Mouse (Mus musculus) heart, postnatal 0 days (tissue): ENCODE measurements around the gene Twf2. TPM values are rescaled to one million over a fixed set of nuclear protein-coding genes. Genes with fewer than 3 reads are reported as not detected.

Experiments used
- ATAC-seq: fragments of 200-750 bp; cut with Nextera tagmentation; 2 replicates; pipeline ENCODE4 v1.8.0; 2017; ENCODE audit warnings: low read depth, moderate number of reproducible peaks, moderate library complexity; ENCODE audit not compliant: insufficient read depth
- DNase-seq: peaks from one replicate; pipeline ENCODE4 v3.0.0-alpha.2; 2016; ENCODE audit warnings: low spot score
- H3K27ac ChIP-seq: fragments of 300-500 bp; sonication (generic); 2 replicates; pipeline ENCODE4 v1.5.1; 2014; ENCODE audit warnings: low read depth, mild to moderate bottlenecking
- H3K27me3 ChIP-seq: fragments of 300-500 bp; sonication (generic); 2 replicates; pipeline ENCODE4 v1.6.1; 2014; ENCODE audit warnings: low read length, mixed read lengths; ENCODE audit not compliant: control insufficient read depth, insufficient read depth
- H3K36me3 ChIP-seq: fragments of 300-500 bp; sonication (generic); replicated peaks from 2 replicates; pipeline ENCODE4 v1.6.1; 2014; ENCODE audit warnings: low read length, mixed read lengths; ENCODE audit not compliant: control insufficient read depth, insufficient read depth
- H3K4me1 ChIP-seq: fragments of 300-500 bp; sonication (generic); 2 replicates; pipeline ENCODE4 v1.6.1; 2014; ENCODE audit warnings: antibody characterized with exemption; ENCODE audit not compliant: control insufficient read depth, insufficient read depth
- H3K4me2 ChIP-seq: fragments of 300-500 bp; sonication (generic); 2 replicates; pipeline ENCODE4 v1.6.1; 2014; ENCODE audit warnings: low read depth, mild to moderate bottlenecking, low read length, moderate library complexity
- H3K4me3 ChIP-seq: fragments of 300-500 bp; sonication (generic); 2 replicates; pipeline ENCODE4 v1.5.1; 2014; ENCODE audit warnings: low read depth, low read length
- H3K9ac ChIP-seq: fragments of 300-500 bp; sonication (generic); replicated peaks from 2 replicates; pipeline ENCODE4 v1.6.1; 2014; ENCODE audit warnings: low read depth, low read length, mixed read lengths
- H3K9me3 ChIP-seq: fragments of 300-500 bp; sonication (generic); replicated peaks from 2 replicates; pipeline ENCODE4 v1.6.1; 2016; ENCODE audit warnings: low read length; ENCODE audit not compliant: control insufficient read depth
- CTCF ChIP-seq: IDR thresholded peaks from 2 replicates; pipeline ENCODE4 v1.5.1; 2016; ENCODE audit warnings: antibody characterized with exemption, control low read depth, low read depth
- EP300 ChIP-seq: IDR thresholded peaks from 2 replicates; pipeline ENCODE4 v1.6.1; 2016; ENCODE audit warnings: antibody characterized with exemption, low read depth
- WGBS: fragments of 180-500 bp; shearing (Covaris S2); extraction: QIAGEN DNeasy Blood & Tissue Kit; methylation state at CpG from one replicate; pipeline ENCODE4 v1.1.7; 2014; 5-methylcytosine and 5-hydroxymethylcytosine counted together
- polyA plus RNA-seq: library from polyadenylated mRNA; unstranded; fragments of >200 nt; fragmentation: Nextera tagmentation; extraction: Ambion mirVana; gene quantifications from 2 replicates; pipeline ENCODE4 v1.2.1, GENCODE M21; 2015
- total RNA-seq: library from RNA; depleted of rRNA; stranded (reverse); fragments of >200 nt; gene quantifications from 2 replicates; pipeline ENCODE4 v1.2.3, GENCODE M21; 2014; ENCODE audit warnings: low replicate concordance

Twf2 gene
- total and polyA plus RNA-seq, 2 experiments from 2014 or later: 57.3 to 92.1 TPM

DNA sequence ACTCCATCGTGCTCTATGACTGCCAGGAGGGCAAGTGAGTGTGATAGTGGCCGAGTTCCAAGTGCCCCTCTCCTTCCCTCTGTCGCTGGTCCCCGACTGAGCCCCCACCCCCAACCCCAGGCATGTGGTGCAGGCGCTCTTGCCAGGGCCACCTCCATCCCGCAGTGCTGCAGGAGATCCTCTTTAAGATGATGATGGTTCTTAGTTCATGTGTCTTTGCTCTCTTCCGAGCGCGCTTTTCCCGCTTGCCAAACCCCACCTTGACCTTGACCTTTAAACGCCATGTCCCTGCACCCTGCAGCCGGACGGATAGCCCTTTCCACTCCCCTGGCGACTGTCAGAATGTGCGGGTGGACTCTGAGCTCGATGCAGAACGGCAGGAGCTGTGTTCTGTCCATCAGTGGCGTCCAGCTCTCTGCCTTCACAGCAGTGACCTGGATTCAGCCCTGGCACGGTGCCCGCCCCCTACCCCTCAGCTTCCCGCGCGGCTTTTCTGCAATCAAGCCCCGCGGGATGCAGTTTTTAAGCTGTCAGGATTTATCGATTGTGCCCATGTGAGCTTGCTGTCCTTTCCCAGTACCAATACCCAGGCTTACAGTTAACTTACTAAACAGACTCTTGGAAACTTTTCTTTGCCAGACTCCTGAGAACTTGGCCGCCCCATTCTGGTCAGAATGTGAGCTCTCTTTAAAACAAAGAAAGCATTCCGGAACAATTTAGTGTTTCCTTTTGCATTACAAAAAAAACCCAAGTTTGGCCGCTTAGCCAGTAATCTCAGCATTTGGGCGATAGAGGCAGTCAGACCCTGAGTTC, 31.4 kb upstream of the Twf2 start:
- TF ChIP-seq CTCF (no peak), EP300 (no peak)
- H3K9ac ChIP-seq: peak overlapping the region; percentile 94
- peak overlapping the region; percentile 90 for H3K4me2 ChIP-seq
- H3K27ac ChIP-seq: peak overlapping the region; percentile 99
- ATAC-seq (peak; percentile 61), DNase-seq (peak; percentile 44)
- peak overlapping the region; percentile 88 for H3K4me3 ChIP-seq
- H3K4me1 ChIP-seq: peaks cover 35% of the 10 kb centered on the region
- WGBS: under 1% methylated on average over 30 of the region's 30 CpGs
- peaks cover 6% of the 10 kb centered on the region for H3K36me3 ChIP-seq
- no peaks in the 10 kb centered on the region for H3K27me3 ChIP-seq
- H3K9me3 ChIP-seq: no peaks in the 10 kb centered on the region

DNA sequence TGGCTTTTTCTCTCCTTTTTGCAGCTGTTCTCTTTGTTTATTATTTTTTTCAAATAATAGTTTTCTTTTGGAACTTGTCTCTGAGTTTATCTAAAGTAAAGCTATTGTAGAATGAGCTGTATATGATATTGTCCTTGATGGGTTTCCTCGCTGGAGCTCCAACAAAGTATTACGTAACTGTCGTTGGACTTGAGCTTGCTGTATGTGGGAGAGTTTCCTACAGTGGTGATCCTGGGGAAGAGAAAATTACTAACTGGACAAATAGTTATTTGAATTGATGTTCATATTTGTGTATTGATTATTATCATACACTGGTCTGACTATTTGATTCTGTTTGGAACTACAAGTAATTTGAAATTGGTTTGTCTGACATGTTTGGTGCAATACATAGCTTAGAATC, 30.4 kb upstream of the Twf2 start:
- H3K4me1 ChIP-seq: peaks cover 35% of the 10 kb centered on the region
- H3K27me3 ChIP-seq: no peaks in the 10 kb centered on the region
- H3K9ac ChIP-seq: peak overlapping the region; percentile 94
- DNase-seq (peak; percentile 18), ATAC-seq (no peak)
- no peaks in the 10 kb centered on the region for H3K9me3 ChIP-seq
- peak overlapping the region; percentile 88 for H3K4me3 ChIP-seq
- peak overlapping the region; percentile 99; the same call in 1 of the 2 replicates for H3K27ac ChIP-seq
- TF ChIP-seq EP300 (no peak), CTCF (no peak)
- H3K4me2 ChIP-seq: peak overlapping the region; percentile 90
- peaks cover 16% of the 10 kb centered on the region for H3K36me3 ChIP-seq
- 1% methylated on average over 3 of the region's 3 CpGs for WGBS

DNA sequence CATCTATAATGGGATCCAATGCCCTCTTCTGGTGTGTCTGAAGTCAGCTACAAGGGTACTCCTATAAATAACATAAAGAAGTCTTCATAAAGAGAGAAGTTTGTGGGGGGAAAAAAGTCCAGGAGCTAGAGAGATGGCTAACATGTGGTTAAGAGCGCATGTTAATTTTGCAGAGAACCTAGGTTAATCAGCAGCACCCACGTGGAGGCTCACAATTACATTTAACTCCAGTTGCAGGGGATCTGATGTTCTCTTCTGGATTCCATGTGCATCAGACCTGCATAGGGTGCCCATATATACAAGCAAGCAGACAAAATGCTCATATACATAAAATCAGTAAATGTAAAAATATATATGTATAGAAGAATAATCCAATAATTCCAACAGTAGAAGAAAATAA, 29.5 kb upstream of the Twf2 start:
- Histone ChIP-seq H3K9me3 (no peaks in the 10 kb centered on the region), H3K9ac (no peak overlapping the region), H3K4me3 (peak overlapping the region; percentile 88), H3K27me3 (no peaks in the 10 kb centered on the region), H3K27ac (no peak overlapping the region), H3K36me3 (peaks cover 21% of the 10 kb centered on the region), H3K4me1 (peaks cover 35% of the 10 kb centered on the region), H3K4me2 (peak overlapping the region; percentile 90)
- ATAC-seq (no peak), DNase-seq (no peak)
- WGBS: 41% methylated on average over 2 of the region's 2 CpGs
- TF ChIP-seq EP300 (no peak), CTCF (no peak)

DNA sequence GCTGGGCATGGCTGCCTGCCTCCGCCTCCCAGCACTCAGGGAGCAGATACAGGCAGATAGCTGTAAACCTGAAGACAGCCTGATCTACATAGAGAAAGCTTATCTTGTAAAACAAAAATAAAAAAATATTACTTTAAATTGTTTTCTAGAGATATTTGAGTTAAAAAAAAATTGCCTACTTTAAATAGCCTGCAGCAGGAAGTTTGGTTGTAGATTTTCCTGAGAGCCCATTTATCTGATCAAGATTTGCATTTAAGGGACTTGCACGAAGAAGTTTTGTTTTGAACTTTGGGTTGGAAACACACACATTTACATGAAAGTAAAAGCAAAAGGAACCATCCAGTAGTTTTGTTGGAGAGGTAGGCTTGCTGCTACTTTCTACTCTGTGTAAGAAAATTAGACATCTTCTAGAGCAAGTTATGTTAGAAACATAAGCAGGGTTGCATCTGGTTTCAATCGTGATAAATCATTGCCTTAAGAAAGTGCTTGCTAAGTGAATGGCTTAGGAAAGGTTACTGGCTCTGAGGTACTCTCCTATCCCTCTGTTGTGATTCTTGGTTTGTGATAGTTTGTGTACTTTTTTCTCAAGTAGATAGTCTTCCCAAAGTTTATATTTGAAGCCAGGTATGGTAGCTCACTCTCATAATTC, 27.2 kb upstream of the Twf2 start:
- Histone ChIP-seq H3K9me3 (no peaks in the 10 kb centered on the region), H3K27me3 (no peaks in the 10 kb centered on the region), H3K36me3 (peaks cover 42% of the 10 kb centered on the region), H3K9ac (0 out of 2 replicates have a peak overlapping the region, but pooled peaks have one; percentile 16), H3K27ac (no peak overlapping the region), H3K4me2 (no peak overlapping the region), H3K4me3 (no peak overlapping the region), H3K4me1 (peaks cover 27% of the 10 kb centered on the region)
- TF ChIP-seq CTCF: no peak
- TF ChIP-seq EP300: no peak
- DNase-seq: no peak
- WGBS: 42% methylated on average over 3 of the region's 3 CpGs
- ATAC-seq: no peak

DNA sequence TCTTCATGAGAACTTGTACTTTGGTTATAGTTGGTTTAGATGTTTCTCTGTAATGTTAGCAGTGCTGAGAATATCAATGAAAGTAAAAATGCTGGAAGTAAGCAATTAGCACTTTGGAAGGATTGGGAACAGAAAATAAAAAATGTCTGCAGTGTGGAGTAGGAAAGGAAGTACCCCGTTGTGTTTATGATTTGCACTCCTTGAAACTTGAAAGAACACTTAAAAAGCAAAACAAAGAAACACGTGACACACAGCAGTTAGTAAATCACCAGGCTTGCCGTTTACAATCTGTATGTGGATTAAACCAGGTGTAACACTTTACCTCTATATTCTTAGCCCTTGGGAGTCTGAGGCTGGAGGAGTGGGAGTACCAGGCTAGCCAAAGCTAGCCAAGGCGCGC, 26.1 kb upstream of the Twf2 start:
- TF ChIP-seq EP300 (no peak), CTCF (no peak)
- H3K36me3 ChIP-seq: peaks cover 53% of the 10 kb centered on the region
- H3K4me2 ChIP-seq: no peak overlapping the region
- no peaks in the 10 kb centered on the region for H3K27me3 ChIP-seq
- no peak overlapping the region for H3K9ac ChIP-seq
- WGBS: 70% methylated on average over 5 of the region's 5 CpGs
- no peak overlapping the region for H3K27ac ChIP-seq
- H3K4me3 ChIP-seq: no peak overlapping the region
- ATAC-seq (no peak), DNase-seq (no peak)
- no peaks in the 10 kb centered on the region for H3K9me3 ChIP-seq
- H3K4me1 ChIP-seq: peaks cover 27% of the 10 kb centered on the region
